Mouse (Mus musculus) limb, embryonic 14.5 days (tissue): ENCODE measurements around the gene Mat2a. TPM values are rescaled to one million over a fixed set of nuclear protein-coding genes. Genes with fewer than 3 reads are reported as not detected.

Experiments used
- ATAC-seq: fragments of 200-750 bp; cut with Nextera tagmentation; 2 replicates; pipeline ENCODE4 v1.8.0; 2017; ENCODE audit warnings: low read depth, moderate number of reproducible peaks, moderate TSS enrichment; ENCODE audit not compliant: low FRiP score
- DNase-seq: peaks from one replicate; pipeline ENCODE4 v3.0.0-alpha.2; 2015; ENCODE audit warnings: low spot score
- H3K27ac ChIP-seq: fragments of 300-500 bp; sonication (generic); replicated peaks from 2 replicates; pipeline ENCODE4 v1.5.1; 2014; ENCODE audit warnings: low read depth, mild to moderate bottlenecking, low read length, moderate library complexity, mixed read lengths
- H3K27me3 ChIP-seq: fragments of 300-500 bp; sonication (generic); 2 replicates; pipeline ENCODE4 v1.6.1; 2014; ENCODE audit warnings: low read length, mixed read lengths; ENCODE audit not compliant: control insufficient read depth, insufficient read depth
- H3K36me3 ChIP-seq: fragments of 300-500 bp; sonication (generic); 2 replicates; pipeline ENCODE4 v1.6.1; 2014; ENCODE audit warnings: mild to moderate bottlenecking, low read length, moderate library complexity, mixed read lengths; ENCODE audit not compliant: control insufficient read depth, insufficient read depth
- H3K4me1 ChIP-seq: fragments of 300-500 bp; sonication (generic); 2 replicates; pipeline ENCODE4 v1.6.1; 2014; ENCODE audit warnings: antibody characterized with exemption, low read length, mixed read lengths; ENCODE audit not compliant: control insufficient read depth, insufficient read depth
- H3K4me2 ChIP-seq: fragments of 300-500 bp; sonication (generic); replicated peaks from 2 replicates; pipeline ENCODE4 v1.6.1; 2014; ENCODE audit warnings: low read depth, mild to moderate bottlenecking, low read length, moderate library complexity; ENCODE audit not compliant: severe bottlenecking
- H3K4me3 ChIP-seq: fragments of 300-500 bp; sonication (generic); replicated peaks from 2 replicates; pipeline ENCODE4 v1.5.1; 2014; ENCODE audit warnings: low read length
- H3K9ac ChIP-seq: fragments of 300-500 bp; sonication (generic); 2 replicates; pipeline ENCODE4 v1.6.1; 2014; ENCODE audit warnings: mild to moderate bottlenecking, low read depth, low read length, moderate library complexity; ENCODE audit not compliant: severe bottlenecking
- H3K9me3 ChIP-seq: fragments of 300-500 bp; sonication (generic); 2 replicates; pipeline ENCODE4 v1.6.1; 2016; ENCODE audit warnings: low read length; ENCODE audit not compliant: control insufficient read depth
- POLR2A ChIP-seq: fragments of 200-500 bp; IDR thresholded peaks from 2 replicates; pipeline ENCODE4 v1.8.0; 2012; ENCODE audit warnings: inconsistent platforms, mild to moderate bottlenecking, moderate library complexity, borderline replicate concordance; ENCODE audit not compliant: insufficient read depth, insufficient read length; ENCODE audit errors: extremely low read depth
- WGBS: fragments of 180-500 bp; shearing (Covaris S2); extraction: QIAGEN DNeasy Blood & Tissue Kit; methylation state at CpG from one replicate; pipeline ENCODE4 v1.1.7; 2014; 5-methylcytosine and 5-hydroxymethylcytosine counted together
- polyA plus RNA-seq, 2 experiments: library from polyadenylated mRNA; depleted of rRNA in 1 of 2; stranded (reverse) in 1 of 2; unstranded in 1 of 2; fragments of >200 nt; fragmentation: Nextera tagmentation in 1 of 2; extraction: Ambion mirVana in 1 of 2; gene quantifications; 2 replicates each; pipeline versions ENCODE4 v1.2.1 to v1.2.3; 2012 to 2014

Mat2a gene
- polyA plus RNA-seq, 2 experiments: 285 to 352 TPM

GRCm38 (mm10) chr6:72385258-72385657 lies 54.1 kb downstream of the Mat2a start:
- Histone ChIP-seq H3K9ac (no peak overlapping the region), H3K36me3 (peaks cover 27% of the 10 kb centered on the region), H3K27ac (no peak overlapping the region), H3K4me1 (peaks cover 21% of the 10 kb centered on the region), H3K4me2 (no peak overlapping the region), H3K4me3 (no peak overlapping the region), H3K27me3 (no peaks in the 10 kb centered on the region), H3K9me3 (no peaks in the 10 kb centered on the region)
- TF ChIP-seq POLR2A: no peak
- ATAC-seq (no peak), DNase-seq (no peak)
- 87% methylated on average over 4 of the region's 4 CpGs for WGBS

GRCm38 (mm10) chr6:72383952-72384351 lies 55.4 kb downstream of the Mat2a start:
- ATAC-seq (no peak), DNase-seq (no peak)
- Histone ChIP-seq H3K36me3 (peaks cover 27% of the 10 kb centered on the region), H3K9ac (no peak overlapping the region), H3K4me1 (peaks cover 13% of the 10 kb centered on the region), H3K4me3 (no peak overlapping the region), H3K27me3 (no peaks in the 10 kb centered on the region), H3K9me3 (no peaks in the 10 kb centered on the region), H3K4me2 (no peak overlapping the region), H3K27ac (no peak overlapping the region)
- TF ChIP-seq POLR2A: no peak
- 95% methylated on average over 7 of the region's 7 CpGs for WGBS

- DNase-seq (no peak), ATAC-seq (no peak)
- H3K27me3 ChIP-seq: no peaks in the 10 kb centered on the region
- H3K4me3 ChIP-seq: no peak overlapping the region
- H3K9me3 ChIP-seq: no peaks in the 10 kb centered on the region
- peaks cover 27% of the 10 kb centered on the region for H3K36me3 ChIP-seq
- 84% methylated on average over 6 of the region's 6 CpGs for WGBS
- H3K4me2 ChIP-seq: no peak overlapping the region
- no peak for TF ChIP-seq POLR2A
- H3K4me1 ChIP-seq: peaks cover 7% of the 10 kb centered on the region
- no peak overlapping the region for H3K27ac ChIP-seq
- H3K9ac ChIP-seq: no peak overlapping the region
Measured at GRCm38 (mm10) chr6:72383142-72383820, 56.1 kb downstream of the Mat2a start.

Other genes starting within 250 kb of the Mat2a start
- 19.8 and 26.5 TPM in 2 replicates for gene Atoh8, start 204.0 kb downstream of the Mat2a start, polyA plus RNA-seq (2012; rRNA removed)
- 15.1 and 19.5 TPM in 2 replicates for gene Atoh8, start 204.0 kb downstream of the Mat2a start, polyA plus RNA-seq (2014; fragmentation: Nextera tagmentation; extraction: Ambion mirVana)
- gene Sftpb, start 134.9 kb downstream of the Mat2a start, polyA plus RNA-seq (2012; rRNA removed): not detected in 2 replicates
- gene Sftpb, start 134.9 kb downstream of the Mat2a start, polyA plus RNA-seq (2014; fragmentation: Nextera tagmentation; extraction: Ambion mirVana): not detected in 2 replicates
- gene Usp39, start 94.4 kb downstream of the Mat2a start, polyA plus RNA-seq (2012; rRNA removed): 35.8 and 39.1 TPM in 2 replicates
- gene Usp39, start 94.4 kb downstream of the Mat2a start, polyA plus RNA-seq (2014; fragmentation: Nextera tagmentation; extraction: Ambion mirVana): 52.2 and 53.7 TPM in 2 replicates
- 30.6 and 31.7 TPM in 2 replicates for gene 0610030E20Rik, start 92.2 kb downstream of the Mat2a start, polyA plus RNA-seq (2012; rRNA removed)
- gene 0610030E20Rik, start 92.2 kb downstream of the Mat2a start, polyA plus RNA-seq (2014; fragmentation: Nextera tagmentation; extraction: Ambion mirVana): 23.0 and 23.5 TPM in 2 replicates
- gene Tmem150a, start 84.1 kb downstream of the Mat2a start, polyA plus RNA-seq (2012; rRNA removed): 32.9 and 50.5 TPM in 2 replicates
- 16.0 and 16.1 TPM in 2 replicates for gene Tmem150a, start 84.1 kb downstream of the Mat2a start, polyA plus RNA-seq (2014; fragmentation: Nextera tagmentation; extraction: Ambion mirVana)
- gene Rnf181, start 72.6 kb downstream of the Mat2a start, polyA plus RNA-seq (2012; rRNA removed): 65.7 and 79.5 TPM in 2 replicates
- 84.4 and 85.6 TPM in 2 replicates for gene Rnf181, start 72.6 kb downstream of the Mat2a start, polyA plus RNA-seq (2014; fragmentation: Nextera tagmentation; extraction: Ambion mirVana)
- gene Vamp5, start 59.1 kb downstream of the Mat2a start, polyA plus RNA-seq (2012; rRNA removed): 14.5 and 16.6 TPM in 2 replicates
- 20.8 and 24.5 TPM in 2 replicates for gene Vamp5, start 59.1 kb downstream of the Mat2a start, polyA plus RNA-seq (2014; fragmentation: Nextera tagmentation; extraction: Ambion mirVana)
- 110 and 125 TPM in 2 replicates for gene Vamp8, start 48.9 kb downstream of the Mat2a start, polyA plus RNA-seq (2012; rRNA removed)
- 163 and 173 TPM in 2 replicates for gene Vamp8, start 48.9 kb downstream of the Mat2a start, polyA plus RNA-seq (2014; fragmentation: Nextera tagmentation; extraction: Ambion mirVana)
- 44.9 and 59.8 TPM in 2 replicates for gene Ggcx, start 25.2 kb downstream of the Mat2a start, polyA plus RNA-seq (2012; rRNA removed)
- 15.3 and 18.4 TPM in 2 replicates for gene Ggcx, start 25.2 kb downstream of the Mat2a start, polyA plus RNA-seq (2014; fragmentation: Nextera tagmentation; extraction: Ambion mirVana)
- 0.36 and 0.43 TPM in 2 replicates for gene Sh2d6, start 82.1 kb upstream of the Mat2a start, polyA plus RNA-seq (2012; rRNA removed)
- not detected in 2 replicates for gene Sh2d6, start 82.1 kb upstream of the Mat2a start, polyA plus RNA-seq (2014; fragmentation: Nextera tagmentation; extraction: Ambion mirVana)
- gene Capg, start 104.8 kb upstream of the Mat2a start, polyA plus RNA-seq (2012; rRNA removed): 29.2 and 30.9 TPM in 2 replicates
- 80.7 and 86.6 TPM in 2 replicates for gene Capg, start 104.8 kb upstream of the Mat2a start, polyA plus RNA-seq (2014; fragmentation: Nextera tagmentation; extraction: Ambion mirVana)
- gene Elmod3, start 158.9 kb upstream of the Mat2a start, polyA plus RNA-seq (2012; rRNA removed): 13.7 and 18.6 TPM in 2 replicates
- 19.4 and 20.3 TPM in 2 replicates for gene Elmod3, start 158.9 kb upstream of the Mat2a start, polyA plus RNA-seq (2014; fragmentation: Nextera tagmentation; extraction: Ambion mirVana)
- 8.8 and 10.7 TPM in 2 replicates for gene Retsat, start 158.9 kb upstream of the Mat2a start, polyA plus RNA-seq (2012; rRNA removed)
- gene Retsat, start 158.9 kb upstream of the Mat2a start, polyA plus RNA-seq (2014; fragmentation: Nextera tagmentation; extraction: Ambion mirVana): 16.1 and 19.0 TPM in 2 replicates
- 19.4 and 19.9 TPM in 2 replicates for gene Tgoln1, start 177.4 kb upstream of the Mat2a start, polyA plus RNA-seq (2012; rRNA removed)
- gene Tgoln1, start 177.4 kb upstream of the Mat2a start, polyA plus RNA-seq (2014; fragmentation: Nextera tagmentation; extraction: Ambion mirVana): 27.6 and 28.1 TPM in 2 replicates